Mouse (Mus musculus) megakaryocyte progenitor cell, adult 5-6 weeks (primary cell): ENCODE measurements around the gene Fzd2. TPM values are rescaled to one million over a fixed set of nuclear protein-coding genes. Genes with fewer than 3 reads are reported as not detected.

ENCODE experiments used
- total RNA-seq, 2 experiments: library from RNA; stranded (forward) in 1 of 2; stranded (reverse) in 1 of 2; fragments of 157-497, 149-512 nt in 1 of 2; fragments of 200-1000 nt in 1 of 2; gene quantifications; 2 replicates each; pipeline versions ENCODE4 v1.2.3 to v1.2.4; 2015 to 2017

Gene Fzd2
- total RNA-seq, 2 experiments from 2014 or later: not detected

Other genes with a start within 250 kb of the Fzd2 start
- gene Slc4a1, start 238.2 kb upstream of the Fzd2 start, total RNA-seq (2015): 1.1 and 2.0 TPM in 2 replicates
- 0.61 and 0.62 TPM in 2 replicates for gene Slc4a1, start 238.2 kb upstream of the Fzd2 start, total RNA-seq (2017)
- not detected in 2 replicates for gene Rundc3a, start 211.0 kb upstream of the Fzd2 start, total RNA-seq (2015)
- not detected in 2 replicates for gene Rundc3a, start 211.0 kb upstream of the Fzd2 start, total RNA-seq (2017)
- gene Slc25a39, start 196.4 kb upstream of the Fzd2 start, total RNA-seq (2015): 95.5 and 124 TPM in 2 replicates
- gene Slc25a39, start 196.4 kb upstream of the Fzd2 start, total RNA-seq (2017): 48.7 and 52.7 TPM in 2 replicates
- gene Grn, start 174.1 kb upstream of the Fzd2 start, total RNA-seq (2015): 119 and 136 TPM in 2 replicates
- gene Grn, start 174.1 kb upstream of the Fzd2 start, total RNA-seq (2017): 44.0 and 45.4 TPM in 2 replicates
- gene Fam171a2, start 156.7 kb upstream of the Fzd2 start, total RNA-seq (2015): 0.05 and 0.07 TPM in 2 replicates
- gene Fam171a2, start 156.7 kb upstream of the Fzd2 start, total RNA-seq (2017): 0.04 and 0.24 TPM in 2 replicates
- gene Itga2b, start 134.3 kb upstream of the Fzd2 start, total RNA-seq (2015): 5.3 and 6.4 TPM in 2 replicates
- gene Itga2b, start 134.3 kb upstream of the Fzd2 start, total RNA-seq (2017): 14.2 and 22.3 TPM in 2 replicates
- 18.1 and 24.4 TPM in 2 replicates for gene Gpatch8, start 48.0 kb upstream of the Fzd2 start, total RNA-seq (2015)
- 17.4 and 23.5 TPM in 2 replicates for gene Gpatch8, start 48.0 kb upstream of the Fzd2 start, total RNA-seq (2017)
- not detected in 2 replicates for gene Gm11627, start 24.9 kb upstream of the Fzd2 start, total RNA-seq (2015)
- gene Gm11627, start 24.9 kb upstream of the Fzd2 start, total RNA-seq (2017): not detected in 2 replicates
- not detected in 2 replicates for gene Meioc, start 59.3 kb downstream of the Fzd2 start, total RNA-seq (2015)
- gene Meioc, start 59.3 kb downstream of the Fzd2 start, total RNA-seq (2017): not detected in 2 replicates
- 25.5 and 28.9 TPM in 2 replicates for gene Ccdc43, start 93.4 kb downstream of the Fzd2 start, total RNA-seq (2015)
- gene Ccdc43, start 93.4 kb downstream of the Fzd2 start, total RNA-seq (2017): 36.1 and 41.9 TPM in 2 replicates
- gene Adam11, start 157.0 kb downstream of the Fzd2 start, total RNA-seq (2015): 0.17 and 2.9 TPM in 2 replicates
- 0.44 TPM in 1 of 2 replicates, not detected in the other for gene Adam11, start 157.0 kb downstream of the Fzd2 start, total RNA-seq (2017)
- not detected in 2 replicates for gene Gjc1, start 215.3 kb downstream of the Fzd2 start, total RNA-seq (2015)
- not detected in 2 replicates for gene Gjc1, start 215.3 kb downstream of the Fzd2 start, total RNA-seq (2017)
- not detected in 2 replicates for gene Higd1b, start 231.5 kb downstream of the Fzd2 start, total RNA-seq (2015)
- not detected in 2 replicates for gene Higd1b, start 231.5 kb downstream of the Fzd2 start, total RNA-seq (2017)